Mouse (Mus musculus): ENCODE results near the gene Fam161a.

Gene Fam161a

DNA sequence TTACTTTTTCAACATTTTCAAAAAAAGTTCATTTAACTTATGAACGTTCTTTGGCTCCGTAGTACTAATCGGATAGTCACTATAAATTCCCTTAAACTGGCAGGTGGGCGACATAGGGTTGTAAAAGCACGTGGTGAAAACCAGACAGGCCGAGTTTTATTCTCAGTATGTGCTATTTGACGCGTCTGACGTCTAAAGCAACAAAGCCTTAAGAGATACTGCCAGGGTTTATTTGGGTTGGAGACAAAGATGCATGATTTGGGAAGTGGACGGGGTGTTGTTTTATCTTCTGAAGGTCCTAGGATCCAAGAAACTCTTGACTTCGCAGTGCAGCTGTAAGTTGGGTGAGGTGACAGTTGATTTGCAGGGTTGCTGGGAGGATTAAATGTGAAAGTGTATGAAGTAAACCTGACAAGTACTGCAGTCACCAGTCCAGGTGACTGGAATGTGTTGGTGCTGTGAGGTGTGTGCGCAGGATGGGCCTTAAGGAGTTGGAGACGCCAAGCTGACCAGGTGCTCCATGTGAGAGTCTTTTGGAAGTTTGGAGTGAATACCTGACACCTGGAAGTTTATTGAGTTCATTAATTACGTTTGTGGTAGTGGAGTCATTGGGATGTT is 16.0 kb upstream of the Fam161a start:
- DNase-seq: no peak

- DNase-seq: no peak
Observed at GRCm38 (mm10) chr11:22994271-22994670, 13.1 kb upstream of the Fam161a start.

DNA sequence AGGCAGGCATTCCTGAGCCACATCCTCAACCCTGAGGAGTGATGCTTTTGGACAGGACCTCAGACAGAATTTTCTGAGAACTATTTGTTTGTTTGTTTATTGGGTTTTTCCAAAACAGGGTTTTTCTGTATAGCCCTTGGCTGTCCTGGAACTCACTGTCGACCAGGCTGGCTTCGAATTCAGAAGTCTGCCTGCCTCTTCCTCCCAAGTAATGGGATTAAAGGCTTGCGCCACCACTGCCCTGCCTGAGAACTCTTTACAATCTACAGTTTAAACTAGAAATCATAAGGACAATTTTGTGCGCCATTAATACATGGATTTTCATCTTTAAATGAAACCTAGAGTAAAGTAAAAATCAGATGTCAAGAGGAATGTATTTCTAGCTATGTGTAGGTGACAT is 11.9 kb upstream of the Fam161a start:
- no peak for DNase-seq

DNA sequence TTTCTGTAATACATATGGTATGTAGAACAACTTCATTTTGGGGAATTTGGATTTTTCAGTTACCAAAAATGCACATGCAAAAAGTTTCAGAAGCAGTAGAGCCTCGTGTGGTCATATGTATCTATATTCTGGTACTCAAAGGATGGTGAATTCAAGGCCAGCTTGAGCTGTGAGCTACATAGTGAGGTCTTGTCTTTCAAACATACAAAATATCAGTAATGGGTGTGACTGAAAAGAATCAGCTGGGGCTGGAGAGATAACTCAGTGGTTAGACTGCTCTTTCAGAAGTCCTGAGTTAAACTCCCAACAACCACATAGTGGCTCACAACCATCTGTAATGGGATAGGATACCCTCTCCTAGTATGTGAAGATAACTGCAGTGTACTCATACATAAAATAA is 9.0 kb upstream of the Fam161a start:
- no peak for DNase-seq

DNA sequence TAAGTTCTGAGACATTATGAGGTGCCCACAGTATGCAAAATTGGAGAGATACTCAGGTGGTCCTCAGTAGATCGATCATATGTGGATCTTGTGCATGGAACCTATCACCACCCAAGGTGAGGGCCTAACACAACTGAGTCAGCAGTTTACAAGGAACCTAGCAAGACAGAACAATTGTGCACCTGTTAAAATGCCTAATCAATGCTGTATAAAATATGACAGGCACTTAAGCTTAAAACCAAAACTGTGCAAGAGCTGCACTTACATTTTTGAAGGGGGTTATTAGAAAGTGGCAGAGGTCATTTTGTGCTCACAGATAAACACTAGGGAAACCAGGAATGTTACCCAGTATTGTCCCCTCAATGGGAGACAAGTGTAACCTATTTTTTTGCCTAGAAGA is 2.1 kb upstream of the Fam161a start:
- DNase-seq: no peak

- no peak for DNase-seq
Observed at GRCm38 (mm10) chr11:23007166-23007480, 208 bp upstream of the Fam161a start.

GRCm38 (mm10) chr11:23008181-23008823 is 971 bp downstream of the Fam161a start:
- DNase-seq: peak; percentile 87

DNA sequence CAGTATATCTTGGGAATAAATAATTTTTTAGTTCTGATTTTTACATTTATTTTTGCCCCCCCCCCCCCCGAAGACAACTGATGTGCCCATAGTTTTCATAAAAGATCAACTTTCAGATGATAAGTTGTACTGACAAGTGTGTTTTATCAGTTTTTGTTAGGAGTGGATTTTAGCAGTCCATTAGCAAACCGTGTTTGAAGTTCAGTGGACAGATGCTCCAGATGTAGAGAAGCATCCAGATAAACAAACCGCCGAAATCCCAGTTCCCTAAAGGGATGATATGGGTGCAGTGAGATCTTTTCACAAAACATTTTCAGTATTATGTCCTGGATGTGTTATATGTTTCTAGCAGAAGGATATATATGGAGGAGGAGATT is 1.5 kb downstream of the Fam161a start:
- no peak for DNase-seq

DNA sequence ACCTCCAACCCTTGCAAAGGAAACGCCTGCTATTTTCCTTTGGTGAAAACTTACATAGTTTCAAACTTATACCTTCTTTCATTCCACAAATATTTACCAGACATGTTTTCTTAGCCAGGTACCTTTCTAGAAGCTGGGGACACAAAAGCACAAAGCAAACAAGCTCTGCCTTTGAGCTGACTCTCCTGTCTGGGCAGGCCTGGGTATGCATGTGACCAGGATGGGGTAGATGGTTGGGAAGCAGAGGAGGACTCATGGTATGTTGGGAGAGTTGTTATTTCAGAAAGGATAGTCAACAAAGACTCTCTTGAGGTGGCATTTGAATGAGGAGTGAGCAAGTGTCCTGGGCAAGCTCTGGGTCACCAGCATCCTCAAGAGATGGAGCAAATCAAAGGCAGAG is 5.8 kb downstream of the Fam161a start:
- DNase-seq: no peak

DNA sequence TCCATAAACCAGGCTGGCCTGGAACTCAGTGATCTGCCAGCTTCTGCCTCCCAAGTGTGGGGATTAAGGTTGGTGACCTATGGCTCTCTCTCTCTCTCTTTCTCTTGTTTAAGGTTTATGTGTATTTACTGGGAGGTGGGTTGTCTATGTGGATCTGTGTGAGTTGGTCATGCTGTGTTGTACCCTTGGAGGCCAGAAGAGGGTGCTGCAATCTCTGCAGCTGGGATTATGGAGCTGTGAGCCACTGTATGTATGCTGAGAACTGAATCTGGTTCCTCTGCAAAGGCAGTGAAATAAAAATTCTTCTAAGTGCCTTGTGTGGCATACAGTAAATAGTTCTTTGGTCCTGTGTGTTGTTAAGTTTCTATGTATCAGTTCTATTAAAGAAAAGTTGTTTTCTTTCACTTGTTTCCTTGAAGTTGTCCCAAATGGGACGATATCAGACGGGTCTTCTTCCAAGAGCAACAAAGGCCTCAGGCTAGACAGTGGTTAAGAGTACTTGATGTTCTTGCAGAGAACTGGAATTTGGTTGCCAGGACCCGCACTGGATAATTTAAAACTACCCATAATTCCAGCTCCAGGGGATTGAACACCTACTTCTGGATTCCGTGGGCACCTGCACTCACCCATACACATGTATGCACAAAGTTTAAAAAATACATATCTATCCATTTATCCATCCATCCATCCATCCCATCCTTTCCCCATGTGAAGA is 6.4 kb downstream of the Fam161a start:
- no peak for DNase-seq

DNA sequence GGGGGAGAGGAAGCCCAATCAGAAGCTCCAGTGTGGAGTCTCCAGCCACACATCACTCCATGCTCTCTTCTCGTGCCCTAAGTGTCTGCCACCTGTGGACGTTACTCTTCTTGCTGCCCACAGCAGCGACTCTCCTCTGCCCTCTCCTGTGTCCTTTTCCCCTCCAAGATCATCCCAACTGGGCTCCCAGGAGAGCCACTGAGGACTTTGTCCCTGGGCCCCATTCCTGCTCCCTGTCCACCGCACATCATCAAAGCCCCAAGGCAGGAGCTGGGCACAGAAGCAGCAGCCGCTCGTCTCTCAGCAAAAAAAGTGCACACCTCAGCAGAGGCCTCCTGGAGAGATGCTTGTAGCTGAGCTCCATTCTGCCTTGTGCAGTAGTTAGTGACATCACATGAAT is 7.7 kb downstream of the Fam161a start:
- no peak for DNase-seq

GRCm38 (mm10) chr11:23017943-23018342 is 10.6 kb downstream of the Fam161a start:
- no peak for DNase-seq

- DNase-seq: no peak
Observed at GRCm38 (mm10) chr11:23020116-23020770, 12.9 kb downstream of the Fam161a start.

GRCm38 (mm10) chr11:23020841-23021240 is 13.5 kb downstream of the Fam161a start:
- DNase-seq: no peak

- DNase-seq: no peak
Observed at GRCm38 (mm10) chr11:23023155-23023554, 15.8 kb downstream of the Fam161a start.

DNA sequence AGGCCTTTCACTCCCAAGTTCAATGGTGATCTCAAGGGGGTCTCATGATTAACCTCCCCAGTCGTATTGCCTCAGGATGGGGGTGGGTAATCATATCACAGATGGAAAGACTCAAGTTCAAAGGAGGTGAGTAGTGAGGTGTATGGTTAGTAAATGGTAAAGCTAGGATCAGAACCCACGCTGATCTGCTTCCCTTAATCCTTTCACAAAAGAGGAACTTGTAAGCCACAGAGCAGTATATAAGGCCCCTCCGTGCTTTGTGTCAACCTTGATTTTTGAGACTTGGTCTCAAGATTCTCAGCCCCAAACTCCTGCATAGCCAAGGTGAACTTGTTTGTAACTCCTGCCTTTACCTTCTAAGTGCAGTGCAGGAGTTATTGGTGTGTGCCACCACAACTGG is 16.8 kb downstream of the Fam161a start:
- DNase-seq: no peak

DNA sequence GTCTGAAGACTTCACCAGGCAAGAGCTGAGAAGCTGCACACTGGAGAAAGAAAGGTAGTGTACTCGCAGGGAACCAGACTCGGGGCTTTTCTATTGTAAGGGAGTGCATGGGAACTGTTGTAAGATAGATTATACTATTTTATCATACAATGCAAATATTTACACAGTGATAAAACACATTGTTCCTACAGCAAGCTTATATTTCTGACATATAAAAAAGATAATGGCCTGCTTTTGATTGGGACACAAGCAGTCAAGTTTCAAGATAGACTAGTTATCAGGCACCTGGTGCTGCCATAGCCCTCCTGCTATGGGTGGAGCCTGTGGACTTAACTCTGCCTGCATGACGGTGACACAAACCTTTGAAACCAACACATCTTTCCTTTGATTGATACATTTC is 21.6 kb downstream of the Fam161a start:
- DNase-seq: no peak

GRCm38 (mm10) chr11:23029399-23029798 is 22.1 kb downstream of the Fam161a start:
- no peak for DNase-seq

DNA sequence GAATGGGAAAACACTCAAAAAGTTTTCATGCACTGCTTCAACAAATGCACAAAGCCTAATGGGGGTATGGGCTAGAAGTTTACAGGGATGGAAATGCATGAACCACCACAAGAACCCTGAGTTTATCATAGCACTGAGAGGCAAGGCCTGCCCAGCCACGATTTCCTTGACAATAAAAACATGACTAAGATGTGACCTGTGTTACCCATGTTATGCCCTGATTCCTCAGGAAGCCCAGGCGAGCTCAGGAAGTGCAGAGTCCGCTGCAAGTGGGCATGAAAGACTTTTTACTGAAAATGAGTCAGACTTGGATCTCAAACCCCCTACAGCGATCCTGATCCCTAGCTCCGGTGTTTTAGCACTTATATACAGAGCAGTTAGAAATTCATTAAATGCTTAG is 39.9 kb downstream of the Fam161a start:
- peak; percentile 33 for DNase-seq

DNA sequence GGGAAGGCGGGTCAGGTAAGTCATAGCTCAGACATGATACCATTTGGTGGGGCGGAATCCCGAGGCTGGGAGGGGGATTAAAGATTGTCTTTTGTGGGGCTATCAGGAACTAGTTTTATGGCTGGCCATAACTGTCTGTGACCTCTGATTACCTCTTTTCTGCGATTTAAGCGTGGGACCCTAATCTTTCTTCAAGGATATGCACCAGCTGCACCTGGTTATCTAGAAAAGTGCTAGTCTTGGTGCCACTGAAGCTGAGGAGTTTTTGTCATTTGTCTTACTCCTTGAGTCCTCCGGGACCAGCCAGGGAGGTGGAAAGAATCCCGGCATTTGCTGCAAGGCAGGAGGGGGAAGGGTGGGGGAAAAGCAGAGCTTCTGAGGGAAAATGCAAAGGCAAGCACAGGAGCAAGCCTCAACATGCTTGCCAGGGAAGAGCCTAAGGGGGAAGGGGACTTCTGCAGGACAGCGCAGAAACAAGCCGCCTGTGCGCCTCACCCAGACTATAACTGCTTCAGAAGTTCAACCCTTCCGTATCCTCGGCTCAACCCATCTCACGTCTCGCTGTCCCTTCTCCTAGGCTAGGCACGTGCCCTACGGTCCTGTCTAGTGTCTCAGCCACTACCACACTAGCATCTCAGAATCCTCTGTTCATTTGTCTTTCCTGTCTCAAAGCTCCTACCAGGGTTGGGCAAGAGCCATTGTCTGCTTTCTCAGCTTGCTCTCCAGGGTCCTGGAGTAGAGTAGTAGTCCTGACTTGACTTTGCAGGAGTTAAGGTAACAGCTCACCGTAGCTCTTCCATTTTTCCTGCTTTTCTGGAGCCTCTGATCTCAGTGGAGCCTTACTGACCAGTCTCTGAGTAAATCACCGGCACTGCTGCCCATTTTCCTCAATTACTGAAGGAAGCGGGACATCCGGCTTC is 40.6 kb downstream of the Fam161a start:
- DNase-seq: no peak

- no peak for DNase-seq
Observed at GRCm38 (mm10) chr11:23049642-23050041, 42.3 kb downstream of the Fam161a start.

- DNase-seq: peak; percentile 38
Observed at GRCm38 (mm10) chr11:23052353-23052752, 45.0 kb downstream of the Fam161a start.

GRCm38 (mm10) chr11:23063153-23063552 is 55.8 kb downstream of the Fam161a start:
- no peak for DNase-seq
